Mouse (Mus musculus) lung, postnatal 0 days (tissue): Measurements from ENCODE around the gene Il17rb.
A peak's percentile ranks its signal among the peaks of the same experiment; 100 is the strongest.

Experiments
- CTCF ChIP-seq: IDR thresholded peaks from 2 replicates; pipeline ENCODE4 v1.5.1; 2016; ENCODE audit warnings: antibody characterized with exemption, mild to moderate bottlenecking
- EP300 ChIP-seq: IDR thresholded peaks from 2 replicates; pipeline ENCODE4 v1.6.1; 2016; ENCODE audit warnings: antibody characterized with exemption, mild to moderate bottlenecking, control low read depth

DNA sequence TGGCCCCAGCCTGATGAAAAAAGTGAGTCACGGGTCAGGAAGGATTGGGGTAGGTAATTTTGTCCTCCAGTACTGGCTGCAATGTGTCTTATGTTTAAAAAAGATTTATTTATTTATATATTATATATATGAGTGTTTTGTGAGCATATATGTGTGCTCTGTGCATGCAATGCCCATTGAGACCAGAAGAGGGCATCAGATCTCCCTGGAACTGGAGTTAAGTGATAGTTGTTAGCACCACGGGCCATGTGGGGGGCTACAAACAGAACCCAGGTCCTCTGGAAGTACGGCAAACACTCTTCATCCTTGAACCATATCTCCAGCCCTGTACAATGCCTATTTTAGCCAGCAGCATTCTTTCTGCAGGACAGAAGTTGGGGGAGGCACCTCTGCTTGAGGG lies 39.4 kb upstream of the Il17rb start:
- TF ChIP-seq CTCF (peak; percentile 37), EP300 (no peak)
